Mouse (Mus musculus): ENCODE results near the gene Abhd17a.

- TF ChIP-seq CTCF (IDR thresholded peaks at IDR 0.05; ENCODE audit: low read depth) (no peak), EP300 (IDR thresholded peaks at IDR 0.05; ENCODE audit: low read depth) (no peak)
These were observed 44.6 kb downstream of the Abhd17a start for GRCm38 (mm10) chr10:80545590-80545989.
